Mouse (Mus musculus): Measurements from ENCODE around the gene Il1rap. TPM values are rescaled to one million over a fixed set of nuclear protein-coding genes. Genes with fewer than 3 reads are reported as not detected.
A peak's percentile ranks its signal among the peaks of the same experiment; 100 is the strongest.

Gene Il1rap
- total RNA-seq, 2 experiments from 2014 or later: 4.8 to 5.3 TPM

DNA sequence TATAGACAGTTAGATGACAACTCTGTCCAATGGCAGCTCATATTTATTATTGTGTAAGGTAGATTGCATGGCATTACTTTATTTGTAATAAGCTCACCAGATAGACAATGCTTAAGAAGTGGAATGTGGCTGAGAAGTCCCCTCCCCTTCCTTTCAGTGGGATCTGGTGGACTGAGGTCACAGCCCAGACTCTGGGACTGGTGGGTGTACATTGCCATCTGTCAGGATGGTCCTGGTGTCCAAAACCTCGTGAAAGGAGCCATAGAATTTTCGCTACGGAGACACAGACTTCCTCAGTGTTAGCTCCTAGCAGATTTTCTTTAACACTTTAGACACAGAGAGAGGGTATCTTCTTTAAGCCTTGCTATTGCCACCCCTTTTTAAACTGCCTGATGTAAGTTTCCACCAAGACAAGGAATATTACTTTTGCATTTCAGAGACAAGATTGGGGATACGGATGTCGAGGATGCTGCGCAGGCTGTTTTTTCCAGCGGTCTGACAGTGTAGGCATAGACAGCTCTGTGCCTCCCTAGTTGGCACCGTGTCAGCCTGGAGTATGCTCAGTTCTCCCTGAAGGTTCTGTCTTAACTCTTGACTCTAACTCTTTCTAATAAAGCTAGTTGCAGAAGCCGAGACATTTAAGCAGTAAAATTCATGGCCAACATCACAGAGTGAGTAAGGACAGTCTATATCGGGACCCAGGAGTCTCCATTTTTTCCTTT lies 31.2 kb downstream of the Il1rap start:
- DNase-seq: no peak

- no peak for DNase-seq
These were observed 41.6 kb downstream of the Il1rap start for GRCm38 (mm10) chr16:26623141-26623540.

GRCm38 (mm10) chr16:26626065-26626464 lies 44.6 kb downstream of the Il1rap start:
- DNase-seq: no peak

GRCm38 (mm10) chr16:26634800-26635199 lies 53.3 kb downstream of the Il1rap start:
- DNase-seq: no peak

GRCm38 (mm10) chr16:26643077-26643476 lies 61.6 kb downstream of the Il1rap start:
- no peak for DNase-seq

GRCm38 (mm10) chr16:26646066-26646465 lies 64.6 kb downstream of the Il1rap start:
- no peak for DNase-seq

DNA sequence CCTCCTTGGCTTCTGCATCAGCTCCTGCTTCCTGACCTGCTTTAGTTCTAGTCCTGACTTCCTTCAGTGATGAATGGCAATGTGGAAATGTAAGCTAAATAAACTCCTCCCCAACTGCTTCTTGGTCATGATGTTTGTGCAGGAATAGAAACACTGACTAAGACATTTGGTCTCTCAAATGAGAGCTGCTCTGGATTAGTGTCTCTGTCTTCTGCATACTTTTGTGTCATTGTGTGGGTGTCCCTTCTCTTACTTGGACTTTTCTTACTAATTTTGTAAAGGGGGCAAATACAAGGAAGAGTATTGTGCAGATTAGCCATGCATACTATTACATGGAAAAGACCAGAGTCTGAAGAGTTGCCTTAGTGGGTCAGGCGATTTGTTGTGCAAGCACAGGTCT lies 65.5 kb downstream of the Il1rap start:
- DNase-seq: no peak

DNA sequence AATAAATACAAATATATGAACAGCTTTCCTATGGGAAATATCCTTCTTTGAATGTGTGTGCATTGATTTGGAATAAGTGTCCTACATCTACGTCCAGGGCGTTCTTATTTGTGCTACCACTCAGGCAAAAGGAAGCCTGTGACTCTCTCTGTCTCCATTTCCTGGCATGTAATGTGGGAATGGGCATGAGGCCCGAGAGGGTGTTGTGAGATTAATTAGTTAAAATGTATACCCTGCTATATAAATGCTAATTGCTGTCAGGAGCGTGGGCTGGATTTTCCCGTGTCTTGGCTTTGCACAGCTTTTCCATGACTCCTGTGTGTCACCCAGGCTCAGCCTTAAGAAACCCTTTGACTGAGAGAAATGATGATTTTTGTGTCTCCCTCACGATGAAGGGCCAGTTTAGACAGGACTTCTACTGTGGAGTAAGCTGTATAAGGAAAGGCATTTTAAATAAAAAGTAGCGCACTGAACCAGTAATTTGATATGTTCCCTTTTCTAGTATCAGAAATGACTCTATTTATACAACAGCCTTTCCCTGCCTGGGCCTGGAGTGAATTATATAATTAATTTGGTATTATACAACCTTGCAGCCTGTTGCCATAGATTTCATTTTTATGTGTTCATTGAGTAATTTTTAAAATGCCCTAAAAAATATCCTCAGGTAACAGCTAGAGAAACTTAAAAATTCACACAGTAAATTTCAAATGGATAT lies 81.4 kb downstream of the Il1rap start:
- DNase-seq: no peak

- DNase-seq: no peak
These were observed 84.9 kb downstream of the Il1rap start for GRCm38 (mm10) chr16:26666401-26666800.

GRCm38 (mm10) chr16:26669081-26669480 lies 87.6 kb downstream of the Il1rap start:
- DNase-seq: no peak

DNA sequence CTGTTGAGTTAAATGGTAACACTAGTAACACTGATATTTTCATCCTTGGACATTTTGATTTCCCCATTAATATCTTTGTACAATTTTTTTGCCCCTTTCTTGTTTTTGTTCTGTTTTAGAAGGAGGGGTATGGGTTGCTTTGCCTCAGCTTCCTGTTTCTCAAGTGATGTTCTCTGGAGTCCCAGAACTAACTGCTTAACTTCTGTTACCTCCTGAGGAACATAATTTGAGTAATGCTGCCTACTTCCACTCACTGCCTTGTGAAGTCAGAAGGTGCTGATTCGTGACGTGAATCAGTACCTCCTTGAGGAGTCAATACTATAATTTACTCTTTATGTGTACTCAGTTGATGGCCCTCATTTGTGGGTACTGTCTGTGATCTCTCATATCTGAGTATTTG lies 98.9 kb downstream of the Il1rap start:
- no peak for DNase-seq

GRCm38 (mm10) chr16:26689771-26690170 lies 108.3 kb downstream of the Il1rap start:
- no peak for DNase-seq

GRCm38 (mm10) chr16:26691294-26691693 lies 109.8 kb downstream of the Il1rap start:
- no peak for DNase-seq

DNA sequence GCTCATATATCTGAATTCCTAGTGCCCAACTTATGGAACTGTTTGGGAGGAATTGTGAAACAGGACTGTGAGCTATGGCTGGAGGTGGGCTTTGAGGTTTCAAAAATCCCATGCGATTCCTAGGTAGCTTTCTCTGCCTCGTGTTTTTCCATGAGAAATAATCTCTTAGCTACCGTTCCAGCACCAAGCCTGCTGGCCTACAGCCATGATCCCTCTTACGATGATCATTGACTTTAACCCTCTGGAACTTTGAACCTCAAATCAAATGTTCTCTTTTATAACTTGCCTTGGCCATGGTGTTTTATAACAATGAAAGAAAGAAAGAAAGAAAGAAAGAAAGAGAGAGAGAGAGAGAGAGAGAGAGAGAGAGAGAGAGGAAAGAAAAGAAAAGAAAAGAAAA lies 116.6 kb downstream of the Il1rap start:
- no peak for DNase-seq

DNA sequence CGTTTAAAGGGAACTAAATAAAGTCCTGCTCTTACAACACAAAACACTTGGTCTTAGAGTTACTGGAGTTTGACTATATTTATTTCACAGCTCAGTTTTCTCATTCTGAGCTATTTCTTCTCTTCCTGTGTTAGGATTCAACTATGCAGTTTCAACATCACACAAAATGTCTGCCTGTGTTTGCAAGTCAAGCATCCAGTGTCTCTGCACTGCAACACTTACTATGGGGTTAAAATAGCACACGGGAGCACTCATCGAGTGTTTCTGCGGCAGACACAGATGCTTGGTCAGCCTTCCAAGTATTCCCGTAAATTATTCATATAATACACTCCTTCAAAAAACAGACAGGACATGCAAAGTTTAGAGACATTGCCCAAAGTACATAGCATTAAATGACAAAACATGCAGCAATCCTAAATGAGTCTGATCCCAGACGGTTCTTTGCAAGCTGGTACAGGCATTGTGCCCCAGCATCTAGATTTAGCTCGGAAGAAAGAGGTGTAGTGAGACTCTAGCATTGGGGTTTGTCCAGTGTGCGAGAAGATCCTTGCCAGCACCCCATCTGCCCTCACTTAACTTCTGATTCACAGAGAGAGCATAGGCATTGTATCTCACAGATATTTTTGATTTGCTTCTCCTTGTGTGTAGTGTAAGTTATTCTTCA lies 119.1 kb downstream of the Il1rap start:
- DNase-seq: no peak

GRCm38 (mm10) chr16:26705658-26706371 lies 124.3 kb downstream of the Il1rap start:
- DNase-seq: no peak

- no peak for DNase-seq
These were observed 125.0 kb downstream of the Il1rap start for GRCm38 (mm10) chr16:26706503-26706902.

- DNase-seq: no peak
These were observed 129.4 kb downstream of the Il1rap start for GRCm38 (mm10) chr16:26710922-26711321.

GRCm38 (mm10) chr16:26713538-26714316 lies 132.2 kb downstream of the Il1rap start:
- no peak for DNase-seq

- peak; percentile 19 for DNase-seq
These were observed 141.0 kb downstream of the Il1rap start for GRCm38 (mm10) chr16:26722464-26722863.

DNA sequence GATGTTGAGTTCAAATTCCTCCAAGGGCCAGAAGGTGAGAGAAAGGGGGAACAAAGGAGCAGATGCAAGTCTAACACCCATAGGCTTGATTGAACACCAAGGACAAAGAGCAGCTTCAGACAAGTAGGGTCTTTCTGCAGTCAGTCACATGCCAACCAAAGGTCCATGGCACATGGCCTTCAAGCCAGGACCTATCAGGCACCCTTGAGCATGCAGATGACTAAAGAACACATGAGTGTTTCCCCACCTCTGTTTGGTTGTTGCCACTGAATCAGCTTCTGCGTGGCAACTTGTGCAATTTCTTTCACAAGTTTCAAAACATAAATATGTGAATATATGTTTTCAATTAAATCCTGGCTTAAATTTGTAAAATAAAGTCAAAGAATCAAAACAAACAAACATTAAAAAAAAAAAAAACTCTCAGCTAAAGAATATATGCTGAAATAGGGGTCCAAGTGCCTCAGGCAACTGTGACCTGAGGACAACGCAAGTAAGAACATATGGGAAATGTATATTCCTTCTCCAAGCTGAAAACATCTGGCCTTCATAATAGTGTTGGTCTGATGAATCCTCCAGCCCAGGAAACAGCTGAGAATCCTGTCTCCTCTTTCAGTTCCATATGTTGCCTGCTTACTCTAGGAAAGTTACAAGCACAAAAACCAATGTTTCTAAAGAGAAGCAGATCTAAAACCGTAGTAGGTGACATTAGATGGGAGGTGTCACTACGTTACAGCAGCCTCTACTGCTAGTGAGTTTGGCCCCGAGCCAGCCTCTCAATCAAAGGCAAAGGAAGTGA lies 142.6 kb downstream of the Il1rap start:
- DNase-seq: no peak
